Mouse (Mus musculus) forebrain, embryonic 16.5 days (tissue): ENCODE results near the gene Zdhhc3. TPM values are rescaled to one million over a fixed set of nuclear protein-coding genes. Genes with fewer than 3 reads are reported as not detected.

Experiments
- ATAC-seq: fragments of 200-750 bp; cut with Nextera tagmentation; 2 replicates; pipeline ENCODE4 v1.8.0; 2017; ENCODE audit warnings: mild to moderate bottlenecking, moderate library complexity
- H3K27ac ChIP-seq: fragments of 300-500 bp; sonication (generic); 2 replicates; pipeline ENCODE4 v1.5.1; 2014; ENCODE audit warnings: low read length, control low read depth
- H3K27me3 ChIP-seq: fragments of 300-500 bp; sonication (generic); replicated peaks from 2 replicates; pipeline ENCODE4 v1.6.1; 2014; ENCODE audit warnings: low read length; ENCODE audit not compliant: control insufficient read depth, insufficient read depth
- H3K36me3 ChIP-seq: fragments of 300-500 bp; sonication (generic); 2 replicates; pipeline ENCODE4 v1.6.1; 2014; ENCODE audit not compliant: control insufficient read depth, insufficient read depth
- H3K4me1 ChIP-seq: fragments of 300-500 bp; sonication (generic); replicated peaks from 2 replicates; pipeline ENCODE4 v1.6.1; 2014; ENCODE audit warnings: low read length; ENCODE audit not compliant: control insufficient read depth, insufficient read depth
- H3K4me2 ChIP-seq: fragments of 300-500 bp; sonication (generic); 2 replicates; pipeline ENCODE4 v1.6.1; 2014; ENCODE audit warnings: mild to moderate bottlenecking, low read length, control low read depth
- H3K4me3 ChIP-seq: fragments of 300-500 bp; sonication (generic); replicated peaks from 2 replicates; pipeline ENCODE4 v1.5.1; 2014; ENCODE audit warnings: mild to moderate bottlenecking, low read length, control low read depth
- H3K9ac ChIP-seq: fragments of 300-500 bp; sonication (generic); replicated peaks from 2 replicates; pipeline ENCODE4 v1.6.1; 2014; ENCODE audit warnings: low read depth, low read length, control low read depth
- H3K9me3 ChIP-seq: fragments of 300-500 bp; sonication (generic); 2 replicates; pipeline ENCODE4 v1.6.1; 2016; ENCODE audit warnings: low read length; ENCODE audit not compliant: control insufficient read depth
- WGBS: fragments of 180-500 bp; shearing (Covaris S2); extraction: QIAGEN DNeasy Blood & Tissue Kit; methylation state at CpG from one replicate; pipeline ENCODE4 v1.1.7; 2014; 5-methylcytosine and 5-hydroxymethylcytosine counted together
- polyA plus RNA-seq: library from polyadenylated mRNA; unstranded; fragments of >200 nt; fragmentation: Nextera tagmentation; extraction: Ambion mirVana; gene quantifications from 2 replicates; pipeline ENCODE4 v1.2.1, GENCODE M21; 2015

Gene Zdhhc3
- polyA plus RNA-seq, 1 experiment from 2014 or later, result 82.1 TPM

DNA sequence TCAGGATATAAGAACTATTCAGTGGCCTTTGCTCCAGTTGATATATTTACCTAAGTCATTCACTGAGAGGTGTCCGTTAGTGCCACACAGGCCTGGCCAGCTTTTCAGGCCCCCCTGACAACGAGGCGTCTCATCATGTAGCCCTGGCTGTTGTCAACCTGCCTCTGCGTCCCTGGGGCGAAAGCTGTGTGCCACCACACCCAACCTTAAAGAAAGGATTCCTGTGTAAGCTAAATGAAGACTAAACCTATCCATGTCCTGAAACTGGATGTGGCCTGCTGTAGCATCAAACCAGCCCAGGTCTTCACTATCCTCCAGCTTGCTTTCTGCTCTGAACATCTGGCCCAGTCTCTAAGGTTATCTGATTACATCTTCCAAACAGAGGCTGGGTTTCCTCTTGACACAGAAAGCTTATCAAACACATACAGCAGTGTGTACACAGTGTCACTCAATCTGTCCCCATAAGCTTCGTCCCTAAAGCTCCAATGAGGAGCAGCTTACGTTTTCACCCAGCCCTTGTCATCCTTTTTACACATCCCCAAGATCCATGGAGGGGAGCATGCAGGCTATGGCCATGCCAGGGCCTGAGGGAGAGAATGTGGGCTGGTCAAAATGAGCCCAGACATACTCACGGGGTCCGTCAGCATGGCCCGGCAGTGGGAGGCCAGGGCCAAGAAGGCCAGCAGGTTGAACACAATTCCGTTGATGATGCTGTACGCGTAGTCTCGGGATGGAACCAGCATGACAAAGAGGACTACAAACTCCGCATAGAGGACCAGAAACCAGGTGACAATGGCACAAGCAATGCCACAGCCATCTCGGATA is 13.2 kb downstream of the Zdhhc3 start:
- H3K4me1 ChIP-seq, result no peaks in the 10 kb centered on the region
- H3K9me3 ChIP-seq, result no peaks in the 10 kb centered on the region
- H3K27me3 ChIP-seq, result no peaks in the 10 kb centered on the region
- no peak overlapping the region for H3K9ac ChIP-seq
- H3K27ac ChIP-seq, result no peak overlapping the region
- H3K4me3 ChIP-seq, result no peak overlapping the region
- WGBS, result 92% methylated on average over 16 of the region's 16 CpGs
- H3K4me2 ChIP-seq, result no peak overlapping the region
- no peak for ATAC-seq
- H3K36me3 ChIP-seq, result peaks cover 12% of the 10 kb centered on the region

DNA sequence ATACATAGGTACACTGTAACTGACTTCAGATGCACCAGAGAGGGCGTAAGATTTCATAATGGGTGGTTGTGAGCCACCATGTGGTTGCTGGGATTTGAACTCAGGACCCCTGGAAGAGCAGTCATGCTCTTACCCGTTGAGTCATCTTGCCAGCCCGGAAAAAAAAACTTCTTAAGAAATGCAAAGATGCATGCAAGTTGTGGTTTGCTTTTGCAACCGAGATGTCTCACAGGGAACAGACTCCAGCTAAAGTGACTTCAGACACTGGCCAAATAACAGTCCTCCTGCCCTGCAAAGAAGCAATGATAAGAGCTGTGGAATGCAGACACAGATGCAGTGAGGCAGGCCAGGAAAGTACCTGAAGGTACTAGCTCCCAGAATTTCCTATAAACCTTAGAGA is 22.2 kb downstream of the Zdhhc3 start:
- H3K36me3 ChIP-seq, result peaks cover 6% of the 10 kb centered on the region
- H3K4me1 ChIP-seq, result no peaks in the 10 kb centered on the region
- no peak overlapping the region for H3K4me3 ChIP-seq
- no peaks in the 10 kb centered on the region for H3K27me3 ChIP-seq
- H3K27ac ChIP-seq, result no peak overlapping the region
- no peak overlapping the region for H3K9ac ChIP-seq
- no peaks in the 10 kb centered on the region for H3K9me3 ChIP-seq
- ATAC-seq, result no peak
- WGBS, result 96% methylated on average over 4 of the region's 4 CpGs
- no peak overlapping the region for H3K4me2 ChIP-seq

- H3K27me3 ChIP-seq, result no peaks in the 10 kb centered on the region
- no peak overlapping the region for H3K27ac ChIP-seq
- WGBS, result 79% methylated on average over 3 of the region's 3 CpGs
- no peak for ATAC-seq
- H3K9ac ChIP-seq, result no peak overlapping the region
- H3K36me3 ChIP-seq, result peaks cover 19% of the 10 kb centered on the region
- H3K4me1 ChIP-seq, result no peaks in the 10 kb centered on the region
- H3K9me3 ChIP-seq, result no peaks in the 10 kb centered on the region
- H3K4me2 ChIP-seq, result no peak overlapping the region
- H3K4me3 ChIP-seq, result no peak overlapping the region
Observed at GRCm38 (mm10) chr9:123087558-123087957, 25.4 kb downstream of the Zdhhc3 start.

- WGBS, result 79% methylated on average over 1 of the region's 1 CpGs
Observed at GRCm38 (mm10) chr9:123085373-123085772, 27.6 kb downstream of the Zdhhc3 start.

DNA sequence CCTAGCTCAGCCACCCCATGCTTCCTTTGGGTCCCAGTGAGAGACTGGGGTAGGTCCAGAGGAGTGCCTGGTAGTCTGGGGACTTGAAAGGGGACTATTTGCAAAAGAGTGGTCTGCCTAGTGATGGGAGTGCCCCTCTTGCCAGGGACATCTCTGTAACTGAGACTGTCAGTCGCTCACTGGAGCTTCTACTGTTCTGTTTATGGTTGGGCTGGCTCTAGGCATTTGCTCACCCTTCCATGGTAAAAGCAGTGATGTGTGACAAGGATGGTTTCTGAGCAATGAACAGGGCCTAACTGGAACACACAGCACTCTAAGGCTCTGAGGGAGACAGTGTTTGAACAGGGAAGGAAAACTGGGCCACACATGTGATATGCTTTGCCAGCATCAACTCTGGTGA is 32.2 kb downstream of the Zdhhc3 start:
- whole genome bisulfite sequencing, result 85% methylated on average over 1 of the region's 1 CpGs
- Histone ChIP-seq H3K27ac (no peak overlapping the region), H3K4me3 (no peak overlapping the region), H3K4me1 (no peaks in the 10 kb centered on the region), H3K9ac (no peak overlapping the region), H3K9me3 (no peaks in the 10 kb centered on the region), H3K27me3 (no peaks in the 10 kb centered on the region), H3K36me3 (peaks cover 33% of the 10 kb centered on the region), H3K4me2 (no peak overlapping the region)
- ATAC-seq, result no peak

More at GRCm38 (mm10) chr9:123085373-123085772, 27.6 kb downstream of the Zdhhc3 start:
- Histone ChIP-seq H3K36me3 (peaks cover 26% of the 10 kb centered on the region), H3K4me2 (no peak overlapping the region), H3K9ac (no peak overlapping the region), H3K27me3 (no peaks in the 10 kb centered on the region), H3K27ac (no peak overlapping the region), H3K4me1 (no peaks in the 10 kb centered on the region), H3K4me3 (no peak overlapping the region), H3K9me3 (no peaks in the 10 kb centered on the region)
- no peak for ATAC-seq

DNA sequence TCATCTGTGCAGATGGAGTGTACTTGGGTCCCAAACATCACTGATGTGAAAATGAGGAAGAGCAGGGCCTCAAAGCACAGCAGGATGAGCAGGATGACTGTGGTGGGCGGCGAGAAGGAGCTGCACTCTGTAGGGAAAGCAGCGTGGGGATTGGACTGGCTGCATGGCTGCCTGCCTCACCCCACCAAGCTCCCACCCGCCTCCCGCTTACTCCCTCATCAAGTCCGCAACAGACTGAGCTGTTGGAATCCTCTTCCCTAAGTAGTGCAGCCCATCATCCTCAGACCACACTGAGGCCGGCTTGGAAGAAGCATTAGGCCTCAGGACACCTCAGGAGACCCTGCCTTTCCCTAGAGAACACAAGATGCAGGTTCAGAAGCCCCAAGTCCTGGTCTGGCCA is 32.6 kb downstream of the Zdhhc3 start:
- no peak for ATAC-seq
- no peaks in the 10 kb centered on the region for H3K27me3 ChIP-seq
- peaks cover 31% of the 10 kb centered on the region for H3K36me3 ChIP-seq
- H3K27ac ChIP-seq, result no peak overlapping the region
- H3K9ac ChIP-seq, result no peak overlapping the region
- no peak overlapping the region for H3K4me3 ChIP-seq
- 91% methylated on average over 7 of the region's 7 CpGs for WGBS
- no peaks in the 10 kb centered on the region for H3K4me1 ChIP-seq
- H3K9me3 ChIP-seq, result no peaks in the 10 kb centered on the region
- no peak overlapping the region for H3K4me2 ChIP-seq

- WGBS, result 90% methylated on average over 5 of the region's 5 CpGs
- Histone ChIP-seq H3K9ac (no peak overlapping the region), H3K4me2 (no peak overlapping the region), H3K9me3 (no peaks in the 10 kb centered on the region), H3K4me1 (no peaks in the 10 kb centered on the region), H3K4me3 (no peak overlapping the region), H3K27ac (no peak overlapping the region), H3K36me3 (peaks cover 28% of the 10 kb centered on the region), H3K27me3 (no peaks in the 10 kb centered on the region)
- no peak for ATAC-seq
Observed at GRCm38 (mm10) chr9:123079149-123079548, 33.9 kb downstream of the Zdhhc3 start.

DNA sequence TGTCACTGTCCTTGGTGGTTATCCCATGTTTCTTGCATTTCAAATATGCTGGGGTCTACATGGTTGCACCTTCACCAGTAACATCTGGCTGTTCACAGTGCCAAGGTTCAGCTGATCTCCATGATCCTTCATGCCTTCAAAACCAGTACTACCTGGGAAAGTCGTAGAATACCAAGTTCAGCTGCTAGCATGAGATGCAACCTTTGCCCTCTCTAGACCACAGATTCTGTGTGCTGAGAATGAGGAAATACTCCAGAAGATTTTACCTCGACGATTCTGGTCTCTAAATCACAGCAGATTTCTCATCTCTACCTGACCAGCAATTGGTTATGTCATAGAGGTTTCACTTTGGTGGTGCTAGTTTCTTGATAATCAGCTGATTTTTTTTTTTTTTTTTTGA is 52.8 kb downstream of the Zdhhc3 start:
- no peak overlapping the region for H3K9ac ChIP-seq
- H3K36me3 ChIP-seq, result no peaks in the 10 kb centered on the region
- WGBS, result 92% methylated on average over 3 of the region's 3 CpGs
- H3K4me2 ChIP-seq, result no peak overlapping the region
- H3K27me3 ChIP-seq, result no peaks in the 10 kb centered on the region
- H3K27ac ChIP-seq, result no peak overlapping the region
- no peaks in the 10 kb centered on the region for H3K9me3 ChIP-seq
- H3K4me3 ChIP-seq, result no peak overlapping the region
- ATAC-seq, result no peak
- H3K4me1 ChIP-seq, result no peaks in the 10 kb centered on the region

DNA sequence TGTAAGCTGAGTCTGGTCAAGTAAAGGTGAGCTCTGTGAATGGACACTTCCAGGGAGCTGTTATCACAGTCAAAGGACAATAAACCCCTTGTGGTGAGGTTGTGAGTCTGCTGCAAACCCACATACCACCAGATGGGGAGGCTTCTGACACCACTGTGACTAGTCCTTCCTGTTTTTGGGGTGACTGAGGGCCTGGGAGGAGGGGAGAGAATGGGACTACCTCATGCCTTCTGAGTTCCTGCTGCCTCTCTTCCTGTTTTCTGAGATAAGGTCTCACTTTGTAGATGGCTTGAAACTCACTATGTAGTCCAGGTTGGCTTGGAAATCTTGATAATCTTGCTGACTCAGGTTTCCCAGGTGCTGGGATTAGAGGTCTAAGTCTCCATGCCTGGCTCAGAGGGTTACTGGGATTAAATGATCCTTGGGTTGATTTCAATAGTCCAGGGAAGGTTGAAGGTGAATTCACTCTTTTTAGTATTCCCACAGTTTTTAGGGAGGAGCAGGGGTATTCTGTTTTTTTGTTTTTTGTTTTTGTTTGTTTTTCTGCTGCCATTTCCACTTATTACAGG is 54.2 kb downstream of the Zdhhc3 start:
- H3K4me2 ChIP-seq, result no peak overlapping the region
- H3K4me1 ChIP-seq, result no peaks in the 10 kb centered on the region
- no peak overlapping the region for H3K9ac ChIP-seq
- no peak overlapping the region for H3K27ac ChIP-seq
- H3K4me3 ChIP-seq, result no peak overlapping the region
- H3K27me3 ChIP-seq, result no peaks in the 10 kb centered on the region
- H3K9me3 ChIP-seq, result no peaks in the 10 kb centered on the region
- ATAC-seq, result no peak
- H3K36me3 ChIP-seq, result no peaks in the 10 kb centered on the region
